In genomic region chr1:165114460-165115175, GRCm38 (mm10) we compare ENCODE assay signal across 9 mouse cellular contexts. TPM values are rescaled to one million over a fixed set of nuclear protein-coding genes. Genes with fewer than 3 reads are reported as not detected.
DNase-seq lines count a peak whose midpoint lies in the region; ATAC-seq and TF ChIP-seq lines count a peak whose summit lies in the region.
"Had no signal": no experiment of that assay in that cellular context is flagged by ENCODE, and none has a peak within 500 bp of the region (broad histone marks: within the 10 kb centered on the region; RNA-seq: fewer than 3 reads in every experiment).

No protein-coding gene starts in this region.

- no peaks in the 10 kb centered on the region for H3K9me3 ChIP-seq in hindbrain, embryonic 14.5 days (ENCODE audit: control insufficient read depth, low read length)

- ATAC-seq in erythroblast, adult 5-6 weeks (replicated peaks; ENCODE audit: low FRiP score, poor library complexity, severe bottlenecking), result peak; percentile 89
- no peak for ATAC-seq in hindbrain, embryonic 14.5 days (ENCODE audit: low FRiP score)

- 27% methylated on average over 17 of the region's 17 CpGs for WGBS in thymus, adult 2 months
- 47% methylated on average over 17 of the region's 17 CpGs for WGBS in hindbrain, embryonic 14.5 days

- TF ChIP-seq POLR2A in thymus, adult 2 months (IDR thresholded peaks at IDR 0.05; ENCODE audit: control insufficient read depth, extremely low read depth, insufficient read depth, low read length, poor library complexity), result no peak

- no peak for TF ChIP-seq CTCF in thymus, adult 2 months (IDR thresholded peaks at IDR 0.05; ENCODE audit: borderline replicate concordance, control insufficient read depth, extremely low read depth, insufficient read depth, low read length, poor library complexity)

- H3K4me1 ChIP-seq in thymus, adult 2 months (replicated peaks; ENCODE audit: control insufficient read depth, insufficient read depth, low read length), result peaks cover 8% of the 10 kb centered on the region
- peaks cover 1% of the 10 kb centered on the region; the same call in 1 of the 2 replicates for H3K4me1 ChIP-seq in hindbrain, embryonic 14.5 days (replicated peaks; ENCODE audit: control insufficient read depth, insufficient read depth, low read length)

- no peak overlapping the region for H3K9ac ChIP-seq in hindbrain, embryonic 14.5 days

- no peaks in the 10 kb centered on the region for H3K36me3 ChIP-seq in thymus, adult 2 months (ENCODE audit: control insufficient read depth, insufficient read depth, low read length)
- no peaks in the 10 kb centered on the region for H3K36me3 ChIP-seq in hindbrain, embryonic 14.5 days (replicated peaks; ENCODE audit: control insufficient read depth, insufficient read depth)

- peak; percentile 27 for DNase-seq in thymus, adult 2 months
- DNase-seq in thymus, adult 18-20 months, result no peak
- DNase-seq in hindbrain, embryonic 14.5 days (ENCODE audit: low spot score), result peak; percentile 55
- DNase-seq in lung, postnatal 25 days (ENCODE audit: low spot score), result peak; percentile 51
- peak; percentile 8 to 21 for DNase-seq in thymus, postnatal 36 days
- no peak for DNase-seq in cerebellum, postnatal 36 days
- DNase-seq in adrenal gland, postnatal 25 days, result no peak

- no peak overlapping the region for H3K27ac ChIP-seq in thymus, adult 2 months (ENCODE audit: control insufficient read depth, insufficient read depth, low read length)
- no peak overlapping the region for H3K27ac ChIP-seq in hindbrain, embryonic 14.5 days

- no peaks in the 10 kb centered on the region for H3K27me3 ChIP-seq in thymus, adult 2 months (ENCODE audit: control insufficient read depth, insufficient read depth, low read length)
- H3K27me3 ChIP-seq in hindbrain, embryonic 14.5 days (ENCODE audit: control insufficient read depth, insufficient read depth, low read length), result no peaks in the 10 kb centered on the region

- H3K4me3 ChIP-seq in thymus, adult 2 months (ENCODE audit: control insufficient read depth, insufficient read depth, low read length), result no peak overlapping the region
- no peak overlapping the region for H3K4me3 ChIP-seq in hindbrain, embryonic 14.5 days (replicated peaks; ENCODE audit: low read length)

- no peak overlapping the region for H3K4me2 ChIP-seq in hindbrain, embryonic 14.5 days (replicated peaks)

RNA-seq across cellular contexts. Expression of gene Tbx19, which starts 46.0 kb away (rescaled TPM):
- polyA plus RNA-seq in thymus, adult 2 months (2012; rRNA removed), result 9.6 and 10.3 TPM in 2 replicates
- total RNA-seq in erythroblast, adult 5-6 weeks (2015; ENCODE audit: low replicate concordance), result not detected in 2 replicates
- not detected in 2 replicates for total RNA-seq in erythroblast, adult 5-6 weeks (2017; ENCODE audit: low replicate concordance)
- not detected in 2 replicates for polyA plus RNA-seq in hindbrain, embryonic 14.5 days (2014; fragmentation: Nextera tagmentation; extraction: Ambion mirVana)
- total RNA-seq in adrenal gland, postnatal 25 days (2021), result 0.12 TPM in 1 of 2 replicates, not detected in the other
- polyA plus RNA-seq: neural tube, embryonic 14.5 days had no signal

Comparison
In these comparisons a context has a peak if more than half of its experiments do, and no peak if none do; other contexts are left out.
1. DNase-seq: peak in thymus, adult 2 months (single experiment), hindbrain, embryonic 14.5 days (single experiment), lung, postnatal 25 days (single experiment) and thymus, postnatal 36 days (2 of 2); none in thymus, adult 18-20 months (0 of 2), cerebellum, postnatal 36 days (0 of 2) and adrenal gland, postnatal 25 days (single experiment).